ENCODE assay signal across 21 mouse cellular contexts in the genomic region with DNA sequence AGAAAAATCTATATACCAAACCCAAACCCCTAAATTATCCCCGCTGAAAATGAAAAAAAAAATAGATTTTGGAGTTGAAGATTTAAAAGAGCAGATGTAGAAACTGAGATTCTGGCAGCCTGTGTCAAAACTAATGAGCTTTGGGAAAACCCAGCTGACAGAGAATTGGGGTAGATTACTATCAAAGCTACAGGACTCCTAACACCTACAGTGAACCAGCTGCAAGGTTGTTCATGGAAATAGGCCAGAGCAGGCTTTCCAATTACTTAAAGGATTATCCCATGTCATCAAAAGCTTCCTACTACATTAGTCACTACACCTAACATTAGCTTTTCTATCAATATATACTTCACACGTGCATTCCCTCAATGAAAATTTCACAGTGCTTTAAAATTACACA.
A peak's percentile ranks its signal among the peaks of the same experiment; 100 is the strongest.
DNase-seq lines count a peak whose midpoint lies in the region; ATAC-seq and TF ChIP-seq lines count a peak whose summit lies in the region.
"Had no signal": no experiment of that assay in that cellular context is flagged by ENCODE, and none has a peak within 500 bp of the region (broad histone marks: within the 10 kb centered on the region; RNA-seq: fewer than 3 reads in every experiment).

No protein-coding gene starts in this region.

- H3K9me3 ChIP-seq in forebrain, embryonic 13.5 days (replicated peaks): no peaks in the 10 kb centered on the region
- H3K9me3 ChIP-seq in forebrain, embryonic 11.5 days (ENCODE audit: control insufficient read depth, low read length): no peaks in the 10 kb centered on the region
- no peaks in the 10 kb centered on the region for H3K9me3 ChIP-seq in forebrain, postnatal 0 days (ENCODE audit: low read length)
- H3K9me3 ChIP-seq: embryonic facial prominence, embryonic 15.5 days; heart, embryonic 13.5 days; liver, embryonic 13.5 days; megakaryocyte, embryonic 14.5 days had no signal

- no peak overlapping the region for H3K9ac ChIP-seq in forebrain, embryonic 13.5 days
- H3K9ac ChIP-seq in forebrain, embryonic 11.5 days (ENCODE audit: low read length): no peak overlapping the region
- H3K9ac ChIP-seq in forebrain, postnatal 0 days: no peak overlapping the region
- H3K9ac ChIP-seq: embryonic facial prominence, embryonic 15.5 days; heart, embryonic 13.5 days; liver, embryonic 13.5 days; lung, embryonic 14.5 days had no signal

- no peaks in the 10 kb centered on the region for H3K4me1 ChIP-seq in forebrain, embryonic 13.5 days
- H3K4me1 ChIP-seq in forebrain, embryonic 11.5 days (replicated peaks; ENCODE audit: control insufficient read depth, insufficient read depth, low read length): no peaks in the 10 kb centered on the region
- 0 out of 2 replicates have a peak, but pooled peaks cover 4% of the 10 kb centered on the region for H3K4me1 ChIP-seq in forebrain, postnatal 0 days (ENCODE audit: insufficient read depth)
- H3K4me1 ChIP-seq: embryonic facial prominence, embryonic 15.5 days; heart, embryonic 13.5 days; liver, embryonic 13.5 days; megakaryocyte, embryonic 14.5 days had no signal

- no peak for DNase-seq in forebrain, embryonic 11.5 days (ENCODE audit: low spot score)
- DNase-seq in layer of hippocampus, adult 2 months (ENCODE audit: low spot score in 2 of 2): no peak
- DNase-seq in layer of hippocampus, adult 11-12 months (ENCODE audit: low spot score): no peak
- peak; percentile 48 for DNase-seq in brain, adult 2 months (ENCODE audit: low read depth, low spot score)
- DNase-seq in forebrain, postnatal 0 days: peak; percentile 63
- DNase-seq in gastrocnemius, adult 18-20 months (ENCODE audit: low spot score): no peak
- no peak for DNase-seq in left cerebral cortex, adult 8-10 months (ENCODE audit: low spot score in 2 of 2)
- DNase-seq: adrenal gland, postnatal 36 days; cerebellum, adult 18-20 months; gastrocnemius, postnatal 36 days; heart, adult 2 months; heart, postnatal 14 days; kidney, adult 2 months; liver, embryonic 13.5 days; lung, embryonic 14.5 days; thymus, postnatal 25 days had no signal

- H3K4me2 ChIP-seq in forebrain, embryonic 13.5 days: no peak overlapping the region
- H3K4me2 ChIP-seq in forebrain, embryonic 11.5 days (ENCODE audit: low read depth, low read length, severe bottlenecking): no peak overlapping the region
- no peak overlapping the region for H3K4me2 ChIP-seq in forebrain, postnatal 0 days (ENCODE audit: low read depth)
- H3K4me2 ChIP-seq: embryonic facial prominence, embryonic 15.5 days; heart, embryonic 13.5 days; liver, embryonic 13.5 days; lung, embryonic 14.5 days had no signal

- H3K27ac ChIP-seq in forebrain, embryonic 13.5 days: no peak overlapping the region
- no peak overlapping the region for H3K27ac ChIP-seq in forebrain, embryonic 11.5 days (ENCODE audit: low read depth, low read length)
- peak overlapping the region; percentile 32; the same call in 1 of the 2 replicates for H3K27ac ChIP-seq in layer of hippocampus, adult 2 months
- no peak overlapping the region for H3K27ac ChIP-seq in forebrain, postnatal 0 days (ENCODE audit: low read depth, low read length)
- H3K27ac ChIP-seq: embryonic facial prominence, embryonic 15.5 days; heart, adult 2 months; heart, embryonic 13.5 days; kidney, postnatal 0 days; liver, embryonic 13.5 days had no signal

- H3K27me3 ChIP-seq in forebrain, embryonic 13.5 days: no peaks in the 10 kb centered on the region
- H3K27me3 ChIP-seq in forebrain, embryonic 11.5 days (ENCODE audit: control insufficient read depth, insufficient read depth, low read length): no peaks in the 10 kb centered on the region
- H3K27me3 ChIP-seq in forebrain, postnatal 0 days (ENCODE audit: insufficient read depth, low read length): no peaks in the 10 kb centered on the region
- H3K27me3 ChIP-seq: embryonic facial prominence, embryonic 15.5 days; heart, embryonic 13.5 days; liver, embryonic 13.5 days; megakaryocyte, embryonic 14.5 days had no signal

- 65% methylated on average over 2 of the region's 2 CpGs for WGBS in forebrain, embryonic 13.5 days
- 84% methylated on average over 2 of the region's 2 CpGs for WGBS in forebrain, embryonic 11.5 days
- WGBS in forebrain, postnatal 0 days: 41% methylated on average over 2 of the region's 2 CpGs

- H3K36me3 ChIP-seq in forebrain, embryonic 13.5 days (ENCODE audit: poor library complexity, severe bottlenecking): no peaks in the 10 kb centered on the region
- no peaks in the 10 kb centered on the region for H3K36me3 ChIP-seq in forebrain, embryonic 11.5 days (ENCODE audit: control insufficient read depth, insufficient read depth, low read length)
- no peaks in the 10 kb centered on the region for H3K36me3 ChIP-seq in forebrain, postnatal 0 days (ENCODE audit: insufficient read depth)
- H3K36me3 ChIP-seq: embryonic facial prominence, embryonic 15.5 days; heart, embryonic 13.5 days; liver, embryonic 13.5 days had no signal

- H3K4me3 ChIP-seq in forebrain, embryonic 13.5 days: no peak overlapping the region
- no peak overlapping the region for H3K4me3 ChIP-seq in forebrain, embryonic 11.5 days (ENCODE audit: low read depth, low read length)
- no peak overlapping the region for H3K4me3 ChIP-seq in layer of hippocampus, adult 2 months
- H3K4me3 ChIP-seq in forebrain, postnatal 0 days (ENCODE audit: low read depth, low read length): no peak overlapping the region
- H3K4me3 ChIP-seq: embryonic facial prominence, embryonic 15.5 days; heart, adult 2 months; heart, embryonic 13.5 days; liver, embryonic 13.5 days; megakaryocyte, embryonic 14.5 days had no signal

- peak; percentile 60; the same call in 1 of the 2 replicates for ATAC-seq in forebrain, embryonic 13.5 days
- ATAC-seq in forebrain, embryonic 11.5 days (replicated peaks; ENCODE audit: low FRiP score): no peak
- peak; percentile 65 for ATAC-seq in forebrain, postnatal 0 days

- no peak for TF ChIP-seq CTCF in layer of hippocampus, adult 2 months (conservative IDR thresholded peaks at IDR 0.05)
- no peak for TF ChIP-seq CTCF in forebrain, postnatal 0 days (IDR thresholded peaks at IDR 0.05; ENCODE audit: low read depth)

Comparison
In these comparisons a context has a peak if more than half of its experiments do, and no peak if none do; other contexts are left out.
1. DNase-seq: peak in brain, adult 2 months (single experiment) and forebrain, postnatal 0 days (single experiment); none in forebrain, embryonic 11.5 days (single experiment), layer of hippocampus, adult 2 months (0 of 2), layer of hippocampus, adult 11-12 months (single experiment), gastrocnemius, adult 18-20 months (single experiment) and left cerebral cortex, adult 8-10 months (0 of 2).